Mouse (Mus musculus) spleen, adult 2 months (tissue): ENCODE data around the gene Eya3. TPM values are rescaled to one million over a fixed set of nuclear protein-coding genes. Genes with fewer than 3 reads are reported as not detected.
A peak's percentile ranks its signal among the peaks of the same experiment; 100 is the strongest.

Experiments
- DNase-seq, 2 experiments: peaks; one replicate each; pipeline versions ENCODE4 v3.0.0 to v3.0.0-alpha.2; 2012 to 2021; ENCODE audit warnings: low spot score in 2 of 2, low read depth in 1 of 2
- H3K27ac ChIP-seq: fragments of 200-500 bp; 2 replicates; pipeline ENCODE4 v1.5.1; 2012; ENCODE audit warnings: low read length, inconsistent platforms; ENCODE audit not compliant: insufficient read depth
- H3K27me3 ChIP-seq: fragments of 200-500 bp; 2 replicates; pipeline ENCODE4 v1.6.1; 2012; ENCODE audit warnings: mild to moderate bottlenecking, moderate library complexity, low read length, inconsistent platforms; ENCODE audit not compliant: control insufficient read depth, insufficient read depth
- H3K36me3 ChIP-seq: fragments of 200-500 bp; 2 replicates; pipeline ENCODE4 v1.6.1; 2012; ENCODE audit warnings: mild to moderate bottlenecking, low read length, inconsistent platforms; ENCODE audit not compliant: control insufficient read depth, insufficient read depth
- H3K4me1 ChIP-seq: fragments of 200-500 bp; 2 replicates; pipeline ENCODE4 v1.6.1; 2011; ENCODE audit warnings: inconsistent platforms; ENCODE audit not compliant: control insufficient read depth, insufficient read depth, insufficient read length
- H3K4me3 ChIP-seq: fragments of 200-500 bp; 2 replicates; pipeline ENCODE4 v1.5.1; 2011; ENCODE audit warnings: mild to moderate bottlenecking, inconsistent platforms; ENCODE audit not compliant: insufficient read depth, insufficient read length; ENCODE audit errors: extremely low read depth
- CTCF ChIP-seq: fragments of 200-500 bp; IDR thresholded peaks from 2 replicates; pipeline ENCODE4 v1.5.1; 2011; ENCODE audit warnings: mild to moderate bottlenecking, inconsistent platforms; ENCODE audit not compliant: insufficient read depth, insufficient read length, insufficient replicate concordance; ENCODE audit errors: extremely low read depth
- POLR2A ChIP-seq: fragments of 200-500 bp; IDR thresholded peaks from 2 replicates; pipeline ENCODE4 v1.6.1; 2011; ENCODE audit warnings: low read depth, low read length, inconsistent platforms
- WGBS: fragments of 180-500 bp; shearing (Covaris S2); methylation state at CpG from one replicate; pipeline ENCODE4 v1.1.7; 2018; 5-methylcytosine and 5-hydroxymethylcytosine counted together
- polyA plus RNA-seq: library from polyadenylated mRNA; depleted of rRNA; stranded (reverse); fragments of >200 nt; gene quantifications from 2 replicates; pipeline ENCODE4 v1.2.3, GENCODE M21; 2012

The Eya3 gene
- polyA plus RNA-seq, 1 experiment = 22.0 TPM

- TF ChIP-seq POLR2A = no peak
- no peak for TF ChIP-seq CTCF
- no peak for DNase-seq
- 82% methylated on average over 7 of the region's 7 CpGs for WGBS
- no peak overlapping the region for H3K27ac ChIP-seq
- no peaks in the 10 kb centered on the region for H3K36me3 ChIP-seq
- H3K4me1 ChIP-seq = no peaks in the 10 kb centered on the region
- H3K27me3 ChIP-seq = no peaks in the 10 kb centered on the region
- H3K4me3 ChIP-seq = no peak overlapping the region
Observed at GRCm38 (mm10) chr4:132741491-132741890, 102.7 kb downstream of the Eya3 start.

- H3K4me3 ChIP-seq = no peak overlapping the region
- no peak for DNase-seq
- WGBS = 82% methylated on average over 11 of the region's 11 CpGs
- no peak overlapping the region for H3K27ac ChIP-seq
- TF ChIP-seq CTCF = no peak
- no peak for TF ChIP-seq POLR2A
- H3K36me3 ChIP-seq = no peaks in the 10 kb centered on the region
- peaks cover 12% of the 10 kb centered on the region; the same call in 1 of the 2 replicates for H3K4me1 ChIP-seq
- no peaks in the 10 kb centered on the region for H3K27me3 ChIP-seq
Observed at GRCm38 (mm10) chr4:132743992-132744911, 105.5 kb downstream of the Eya3 start.

GRCm38 (mm10) chr4:132746911-132747517, 108.2 kb downstream of the Eya3 start:
- H3K4me1 ChIP-seq = peaks cover 12% of the 10 kb centered on the region; the same call in 1 of the 2 replicates
- no peak for DNase-seq
- H3K27me3 ChIP-seq = no peaks in the 10 kb centered on the region
- no peak overlapping the region for H3K4me3 ChIP-seq
- 63% methylated on average over 9 of the region's 9 CpGs for WGBS
- peak overlapping the region; percentile 74 for H3K27ac ChIP-seq
- TF ChIP-seq CTCF = no peak
- no peak for TF ChIP-seq POLR2A
- no peaks in the 10 kb centered on the region for H3K36me3 ChIP-seq

GRCm38 (mm10) chr4:132747664-132748259, 109.0 kb downstream of the Eya3 start:
- DNase-seq = peak; percentile 51 to 54
- peak overlapping the region; percentile 74 for H3K27ac ChIP-seq
- no peaks in the 10 kb centered on the region for H3K27me3 ChIP-seq
- H3K4me1 ChIP-seq = peaks cover 12% of the 10 kb centered on the region; the same call in 1 of the 2 replicates
- no peaks in the 10 kb centered on the region for H3K36me3 ChIP-seq
- no peak; the same call in 1 of the 2 replicates for TF ChIP-seq POLR2A
- no peak for TF ChIP-seq CTCF
- WGBS = 16% methylated on average over 9 of the region's 9 CpGs
- peak overlapping the region; percentile 50; the same call in 1 of the 2 replicates for H3K4me3 ChIP-seq

GRCm38 (mm10) chr4:132748778-132749177, 110.0 kb downstream of the Eya3 start:
- Histone ChIP-seq H3K27ac (no peak overlapping the region), H3K4me3 (no peak overlapping the region), H3K27me3 (no peaks in the 10 kb centered on the region), H3K4me1 (peaks cover 12% of the 10 kb centered on the region; the same call in 1 of the 2 replicates), H3K36me3 (no peaks in the 10 kb centered on the region)
- DNase-seq = no peak
- WGBS = 81% methylated on average over 4 of the region's 4 CpGs
- TF ChIP-seq CTCF (no peak), POLR2A (no peak)

- Histone ChIP-seq H3K4me1 (peaks cover 12% of the 10 kb centered on the region; the same call in 1 of the 2 replicates), H3K27ac (no peak overlapping the region), H3K36me3 (no peaks in the 10 kb centered on the region), H3K4me3 (no peak overlapping the region), H3K27me3 (no peaks in the 10 kb centered on the region)
- TF ChIP-seq CTCF (no peak), POLR2A (no peak)
- WGBS = 78% methylated on average over 6 of the region's 6 CpGs
- no peak for DNase-seq
Observed at GRCm38 (mm10) chr4:132749258-132749982, 110.6 kb downstream of the Eya3 start.
